Mouse (Mus musculus) T-helper 2 cell (primary cell): ENCODE results near the gene Adig.

Source experiments
- in situ Hi-C: fragments of 300-600 bp; cut with MboI, MseI; formaldehyde crosslinking; loops from one replicate; pipeline ENCODE4 v1.15.1; 2025; ENCODE audit warnings: high pct_unique_total_duplicates

The Adig gene

DNA sequence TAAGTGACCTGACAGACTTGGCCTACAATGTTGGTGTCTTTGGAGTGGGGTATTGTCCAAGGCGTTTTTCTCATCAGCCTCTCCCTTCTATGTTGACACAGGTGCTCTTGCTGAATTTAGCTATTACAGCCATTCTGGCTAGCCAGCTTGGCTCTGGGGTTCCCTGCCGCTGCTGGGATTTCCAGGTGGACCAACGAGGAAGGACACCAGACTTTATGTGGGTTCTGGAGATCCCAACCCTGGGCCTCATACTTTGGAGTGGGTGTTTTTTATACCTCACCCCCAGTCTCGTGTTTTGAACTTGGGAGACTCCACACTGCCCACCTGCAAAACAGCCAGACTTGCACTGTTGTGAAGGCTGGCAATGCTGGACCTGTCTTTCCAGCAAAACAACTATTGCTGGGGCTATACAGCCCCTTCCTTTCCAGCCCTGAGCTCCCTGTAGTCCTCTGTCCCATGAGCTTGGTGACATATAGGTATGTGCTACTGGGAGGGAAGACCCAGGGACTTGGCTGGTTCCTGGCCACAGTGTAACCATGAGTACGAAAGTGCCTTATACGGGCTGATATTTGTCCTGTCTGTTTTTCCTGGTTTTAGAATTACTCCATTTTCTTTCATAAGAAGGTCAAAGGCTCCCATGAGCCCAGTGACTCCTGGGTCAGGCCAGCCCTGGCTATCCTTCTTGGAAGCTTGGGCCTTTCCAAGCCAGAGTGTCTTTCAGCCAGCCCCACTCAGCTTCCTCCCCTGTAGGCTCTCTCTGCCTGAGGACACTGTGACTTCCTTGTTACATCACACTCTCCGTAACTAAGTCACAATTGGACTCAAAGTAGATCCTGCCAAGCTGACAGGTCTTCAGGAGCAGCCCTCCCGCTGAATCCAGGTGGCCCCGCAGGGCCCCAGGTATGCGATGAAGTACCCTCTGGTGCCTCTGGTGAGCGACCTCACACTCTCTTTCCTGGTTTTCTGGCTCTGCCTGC is at the start of gene Adig:
TSS of gene Adig (plus strand) at position 777 of the 977 bp plus-strand sequence.
- in situ Hi-C loops, result no loop called here

DNA sequence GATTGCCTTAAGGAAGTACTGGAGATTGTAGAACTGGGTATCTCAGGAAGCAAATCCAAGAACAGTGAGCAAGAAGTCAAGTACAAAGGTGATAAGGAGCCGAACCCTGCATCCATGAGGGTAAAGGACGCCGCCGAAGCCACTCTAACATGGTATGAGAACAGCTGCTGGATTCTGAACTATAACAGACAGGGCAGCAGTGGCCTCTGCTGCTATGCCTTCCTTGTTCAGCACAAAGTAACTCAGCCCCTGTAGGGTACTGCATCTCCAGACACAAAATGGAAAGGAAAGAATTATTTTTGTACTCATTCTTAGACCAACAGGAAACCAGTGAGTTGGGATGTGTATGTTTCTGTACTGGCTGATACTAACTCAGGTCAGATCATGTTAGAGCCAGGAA is 46.0 kb upstream of the Adig start:
- in situ Hi-C loops, result no loop called here

DNA sequence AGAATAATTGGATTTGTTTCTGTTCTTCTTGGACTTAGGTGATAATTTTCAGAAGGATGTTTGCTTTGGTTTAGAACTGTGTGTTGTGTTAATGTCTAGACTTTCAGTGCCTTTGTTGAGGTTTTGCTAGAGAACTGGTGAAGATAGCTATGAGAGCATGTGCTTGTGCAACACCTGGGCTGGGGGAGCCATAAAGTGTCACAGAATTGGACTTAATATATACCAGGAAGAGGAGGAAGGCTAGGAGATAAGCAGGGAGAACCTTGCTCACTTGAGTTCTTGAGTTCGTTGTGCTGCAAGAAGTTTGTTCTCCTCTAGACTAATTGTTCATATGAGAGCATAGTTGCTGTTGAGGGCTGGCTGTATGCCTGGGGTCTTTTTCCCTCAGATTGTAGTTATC is 44.8 kb upstream of the Adig start:
- in situ Hi-C loops, result no loop called here

DNA sequence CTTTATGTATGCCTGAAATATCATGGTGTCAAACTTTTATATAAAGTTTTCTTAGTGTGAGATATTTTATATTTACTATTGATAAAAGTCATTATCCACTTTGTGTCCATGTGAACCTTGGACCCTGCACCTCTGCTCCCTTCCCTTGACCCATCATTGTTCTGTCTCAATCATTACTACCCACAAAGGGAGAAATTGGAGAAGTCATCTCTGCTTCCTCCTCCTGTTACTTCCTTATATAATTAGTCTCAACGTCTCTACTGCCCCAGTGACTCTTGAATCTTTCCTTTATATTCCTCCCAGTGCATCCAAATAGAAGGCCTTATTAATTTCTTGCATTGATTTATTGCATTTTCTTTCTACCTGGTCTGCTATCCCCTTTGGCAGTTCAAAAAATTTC is 40.0 kb upstream of the Adig start:
- in situ Hi-C loops, result no loop called here

DNA sequence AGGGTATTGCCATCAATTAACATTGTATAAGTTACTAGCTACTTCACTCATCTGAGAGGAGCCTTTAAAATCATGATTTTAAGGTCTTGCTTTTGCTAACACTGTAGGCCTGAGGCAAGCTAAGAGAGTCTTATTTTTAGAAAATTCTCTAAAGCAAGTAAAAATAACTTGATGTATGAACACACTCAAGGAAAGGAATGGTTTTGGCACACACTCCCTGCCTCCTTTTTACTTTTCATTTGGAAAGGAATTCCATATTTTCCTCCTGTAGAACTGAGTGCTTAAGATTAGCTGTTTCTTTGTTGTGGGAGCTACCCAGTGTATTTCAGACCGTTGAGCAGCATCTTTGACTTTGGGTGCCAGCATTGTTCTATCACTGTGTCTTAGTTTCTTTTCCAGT is 28.3 kb upstream of the Adig start:
- in situ Hi-C loops, result no loop called here

DNA sequence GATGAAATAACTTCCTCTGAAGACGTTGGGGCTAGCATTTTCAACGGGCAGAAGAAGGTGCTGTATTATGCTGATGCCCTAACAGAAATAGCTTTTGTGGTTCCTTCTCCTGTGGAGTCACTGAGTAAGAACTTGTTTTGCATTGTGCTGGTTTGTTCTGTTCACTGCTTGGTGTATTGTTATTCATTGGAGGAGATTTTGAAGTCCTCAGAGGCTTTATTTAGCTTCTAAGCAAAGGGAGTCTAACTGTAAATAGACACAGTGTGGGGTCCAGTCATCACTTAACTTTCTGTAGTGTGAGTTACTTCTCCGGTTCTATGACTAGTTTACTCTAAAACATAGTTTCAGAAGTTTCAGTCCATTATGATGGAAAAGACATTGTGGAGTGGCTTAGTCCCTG is 24.8 kb upstream of the Adig start:
- in situ Hi-C loops, result no loop called here

DNA sequence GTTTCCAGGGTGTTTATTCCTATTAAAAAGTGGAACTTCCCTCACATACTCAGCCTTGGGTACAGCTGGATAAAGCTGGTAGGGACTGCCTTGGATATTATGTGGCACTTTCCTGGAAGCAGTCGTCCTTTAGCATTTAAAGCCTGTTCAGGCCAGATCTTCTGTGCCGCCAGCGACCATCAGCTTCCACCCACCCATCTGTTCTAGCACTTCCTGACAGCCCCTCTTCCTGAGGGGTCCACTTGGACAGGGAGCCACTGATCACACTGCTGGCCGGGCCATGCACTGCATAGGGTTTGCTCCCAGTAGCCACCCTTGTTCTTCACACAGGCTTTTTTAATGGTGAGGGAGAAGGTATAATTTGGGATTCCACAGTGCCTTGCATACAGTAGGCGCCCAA is 4.0 kb upstream of the Adig start:
- in situ Hi-C loops, result no loop called here

DNA sequence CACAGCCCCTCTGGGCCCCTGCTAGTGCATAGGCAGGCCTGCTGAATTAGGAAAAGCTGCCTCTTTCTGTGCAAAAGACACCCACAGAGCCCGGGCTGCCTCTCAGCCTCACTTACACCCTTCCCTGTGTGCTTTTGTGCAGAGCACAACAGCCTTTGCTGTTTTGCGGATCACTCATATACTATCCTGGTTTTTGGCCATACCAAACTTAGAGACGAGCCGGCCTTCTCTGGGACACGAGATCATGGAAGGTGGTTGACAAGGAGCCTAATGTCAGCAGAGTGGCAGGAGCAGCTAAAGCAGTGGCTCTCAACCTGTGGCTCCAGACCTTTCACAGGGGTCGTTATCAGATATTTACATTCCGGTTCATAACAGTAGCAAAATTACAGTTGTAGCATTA is 814 bp downstream of the Adig start:
- in situ Hi-C loops, result no loop called here

DNA sequence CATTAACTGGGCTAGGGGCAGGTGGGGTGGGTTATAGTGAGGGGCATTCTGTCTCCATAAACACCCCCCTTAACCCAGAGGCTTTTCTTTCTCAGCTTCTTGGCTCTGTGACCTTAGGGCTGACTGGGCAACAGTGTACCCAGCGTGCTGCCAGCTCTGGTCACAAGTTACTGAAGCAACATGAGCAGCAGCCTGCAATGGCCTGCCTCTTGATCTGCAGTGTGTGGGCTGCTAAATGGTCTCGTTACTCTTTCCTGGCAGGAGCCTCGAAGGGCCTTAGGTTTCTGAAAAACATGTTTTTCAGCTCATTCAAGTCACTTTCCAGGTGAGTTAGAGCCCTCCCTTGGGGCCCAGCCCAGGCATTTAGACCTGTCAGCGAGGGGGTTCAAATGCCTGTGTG is 1.3 kb downstream of the Adig start:
- in situ Hi-C loops, result no loop called here

DNA sequence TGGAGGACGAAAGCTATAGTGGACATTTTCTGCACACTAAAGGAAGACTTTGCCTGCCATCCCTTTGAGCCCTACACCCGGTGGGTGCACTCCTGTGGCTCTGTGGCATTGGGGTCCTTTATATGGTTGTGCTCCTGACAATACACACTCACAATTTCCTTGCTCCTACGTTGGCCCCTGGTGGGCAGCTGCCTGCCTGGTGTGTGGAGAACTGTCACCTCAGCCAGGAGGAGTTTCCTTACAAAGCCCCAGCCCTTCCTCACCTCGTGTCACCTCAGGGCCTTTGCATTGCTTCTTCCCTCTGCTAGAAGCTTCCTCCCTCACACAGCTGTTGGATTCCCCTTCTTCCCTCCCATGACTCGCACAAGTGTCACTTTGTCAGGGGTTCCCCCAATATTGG is 4.1 kb downstream of the Adig start:
- in situ Hi-C loops, result no loop called here

DNA sequence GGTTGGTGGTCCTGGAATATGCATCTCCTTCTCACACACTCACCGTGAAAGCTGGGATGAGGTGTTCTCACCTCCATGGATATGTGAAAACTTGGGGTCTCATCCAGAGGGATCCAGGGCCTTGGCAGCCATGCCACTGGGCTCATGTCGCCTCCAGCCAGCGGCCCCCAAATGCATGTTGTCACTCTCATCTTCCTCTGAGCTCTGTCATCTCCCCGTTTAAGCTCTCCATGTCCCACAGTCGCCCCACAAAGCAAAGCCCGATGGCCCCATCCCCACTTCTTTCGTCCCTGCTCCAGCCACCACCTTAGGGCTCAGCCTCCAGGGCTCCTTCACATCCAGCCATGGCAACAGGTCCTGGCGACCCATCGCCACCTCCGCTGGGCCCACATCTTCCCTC is 4.6 kb downstream of the Adig start:
- in situ Hi-C loops, result no loop called here

DNA sequence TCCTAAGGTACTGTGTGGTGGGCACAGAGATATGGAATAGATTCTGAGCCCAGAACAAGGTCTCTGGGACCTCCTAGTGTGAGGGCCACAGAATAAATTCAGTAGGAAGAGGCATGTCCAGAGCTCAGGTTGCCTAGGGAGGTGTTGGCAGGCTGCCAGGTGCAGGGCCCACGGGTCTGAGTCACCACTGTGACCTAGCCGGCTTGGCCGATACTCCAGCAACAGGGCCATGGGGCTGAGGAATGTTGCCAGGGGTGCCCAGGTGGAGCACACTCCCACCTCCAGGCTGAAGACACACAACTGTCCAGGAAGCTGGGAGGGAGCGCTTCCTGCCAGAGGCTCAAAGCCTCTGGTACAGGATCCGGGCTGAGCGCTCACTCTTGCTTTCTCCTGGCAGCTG is 8.3 kb downstream of the Adig start:
- in situ Hi-C loops, result no loop called here

DNA sequence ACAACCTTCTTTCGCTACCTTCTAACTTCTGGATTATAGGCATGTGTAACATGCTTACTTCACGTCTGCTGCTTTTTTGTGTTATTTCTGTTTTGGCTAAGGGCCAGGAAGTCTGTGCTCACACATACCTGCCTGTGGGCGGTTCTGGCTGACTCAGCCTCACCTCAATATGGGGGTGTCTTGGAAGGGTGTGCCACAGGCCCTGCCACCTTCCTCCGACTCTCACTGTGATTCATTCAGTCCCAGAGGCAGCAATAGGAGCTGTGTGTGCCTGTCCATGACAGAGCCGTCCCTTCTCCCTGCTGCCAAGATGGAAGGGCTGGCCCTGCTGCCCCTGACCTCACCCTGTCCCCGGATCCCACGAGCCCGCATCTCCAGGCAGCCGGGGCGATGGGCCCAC is 10.1 kb downstream of the Adig start, which contains the start of gene Arhgap40:
TSS of gene Arhgap40 (plus strand) at position 269 of the 400 bp plus-strand sequence.
- in situ Hi-C loops, result no loop called here

DNA sequence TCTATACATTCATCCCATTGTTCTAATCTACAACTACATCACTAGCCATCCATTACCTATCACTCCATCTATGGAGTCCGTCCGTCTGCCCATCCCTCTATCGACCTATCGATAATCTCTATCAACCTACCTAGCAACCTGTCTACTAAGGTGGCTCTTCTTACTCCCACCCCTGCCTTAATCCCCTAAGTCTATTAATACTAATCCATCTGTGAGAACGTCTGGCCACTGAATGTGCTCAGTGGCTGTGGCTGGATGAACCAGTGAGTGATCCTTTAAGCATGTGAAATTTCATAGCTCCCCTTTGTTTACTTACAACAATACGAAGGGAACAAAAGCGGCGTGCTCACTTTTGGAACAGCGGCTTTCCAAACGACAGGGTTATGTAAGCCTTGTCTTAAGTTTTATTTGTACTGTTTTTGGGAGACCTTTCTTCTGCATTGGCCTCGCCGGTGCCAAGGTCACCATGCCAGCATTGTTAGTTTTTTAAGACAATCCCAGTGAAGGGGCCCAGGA is 11.5 kb downstream of the Adig start:
- in situ Hi-C loops, result no loop called here

DNA sequence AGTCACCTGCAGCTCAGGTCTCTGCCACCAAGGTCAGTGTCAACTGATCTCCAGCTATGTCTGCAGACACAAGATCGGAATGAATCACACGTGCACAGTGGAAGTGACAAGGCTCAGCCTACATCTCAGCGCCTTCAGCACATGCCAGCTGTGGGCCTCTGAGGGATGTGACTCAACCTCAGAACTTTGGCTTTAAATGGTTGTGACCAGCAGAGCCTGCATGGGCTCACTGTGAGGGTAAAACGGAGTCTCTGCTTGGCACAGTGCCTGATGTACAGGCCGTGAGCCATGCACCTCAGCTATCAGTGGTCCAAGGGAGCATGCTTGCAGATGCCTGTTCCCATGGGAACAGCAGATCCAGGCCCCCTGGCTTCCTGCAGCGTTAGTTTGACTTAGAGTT is 16.2 kb downstream of the Adig start:
- in situ Hi-C loops, result no loop called here

DNA sequence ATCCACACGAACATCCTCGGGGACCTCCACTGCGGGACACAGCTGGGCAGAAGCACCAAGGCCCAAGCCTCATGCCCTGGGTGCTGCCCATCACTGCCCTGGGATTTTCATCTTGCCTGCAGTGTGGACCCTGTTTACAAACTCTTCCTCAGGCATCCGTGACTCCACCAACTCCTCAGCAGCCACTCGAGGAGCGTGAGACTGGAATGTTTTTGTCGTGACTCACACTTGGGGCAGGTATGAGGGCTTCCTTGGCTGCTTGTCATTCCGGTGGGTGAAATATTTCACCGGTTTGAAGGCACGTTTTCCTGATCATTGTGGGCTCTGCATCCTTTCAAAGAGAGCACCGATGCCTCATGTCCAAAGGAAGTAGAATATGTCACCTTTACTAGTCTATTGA is 16.7 kb downstream of the Adig start:
- in situ Hi-C loops, result no loop called here

DNA sequence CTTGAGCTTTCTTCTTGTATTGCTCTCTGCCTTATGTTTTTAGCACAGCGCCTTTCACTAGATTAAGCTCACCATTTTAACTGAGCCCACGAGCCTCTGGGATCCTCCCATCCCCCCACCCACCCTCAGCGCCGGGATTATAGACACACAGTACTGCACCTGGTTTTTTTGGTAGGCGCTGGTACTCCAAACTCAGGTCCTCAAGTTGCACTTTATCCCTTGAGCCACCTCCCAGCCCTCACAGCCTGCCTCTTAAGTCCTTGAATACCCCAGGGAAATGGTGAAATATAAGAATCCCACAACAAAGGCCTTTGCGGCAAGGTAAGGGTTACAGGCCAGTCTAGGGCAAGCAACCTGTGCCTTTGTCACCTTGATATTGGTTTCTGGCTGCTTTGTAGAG is 17.4 kb downstream of the Adig start:
- in situ Hi-C loops, result no loop called here

DNA sequence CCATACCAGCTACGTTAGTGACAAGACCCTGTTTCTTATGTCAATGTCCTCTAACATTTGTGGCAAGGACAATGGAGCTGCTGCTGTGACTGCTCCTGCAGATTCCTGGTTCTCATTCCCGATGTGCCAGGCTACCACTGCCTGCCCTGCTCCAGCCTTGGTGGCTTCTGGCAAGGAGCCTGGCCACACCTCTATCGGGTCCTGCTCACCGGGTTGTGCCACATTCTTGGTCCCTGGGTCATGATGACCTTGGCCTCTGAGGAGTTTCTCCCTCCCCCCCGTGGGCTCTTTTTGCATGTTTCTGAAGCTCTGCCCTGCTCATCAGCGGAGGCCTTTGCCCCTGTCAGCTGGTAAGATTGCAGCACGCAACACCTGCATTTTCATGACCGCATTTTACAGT is 20.6 kb downstream of the Adig start:
- in situ Hi-C loops, result no loop called here

DNA sequence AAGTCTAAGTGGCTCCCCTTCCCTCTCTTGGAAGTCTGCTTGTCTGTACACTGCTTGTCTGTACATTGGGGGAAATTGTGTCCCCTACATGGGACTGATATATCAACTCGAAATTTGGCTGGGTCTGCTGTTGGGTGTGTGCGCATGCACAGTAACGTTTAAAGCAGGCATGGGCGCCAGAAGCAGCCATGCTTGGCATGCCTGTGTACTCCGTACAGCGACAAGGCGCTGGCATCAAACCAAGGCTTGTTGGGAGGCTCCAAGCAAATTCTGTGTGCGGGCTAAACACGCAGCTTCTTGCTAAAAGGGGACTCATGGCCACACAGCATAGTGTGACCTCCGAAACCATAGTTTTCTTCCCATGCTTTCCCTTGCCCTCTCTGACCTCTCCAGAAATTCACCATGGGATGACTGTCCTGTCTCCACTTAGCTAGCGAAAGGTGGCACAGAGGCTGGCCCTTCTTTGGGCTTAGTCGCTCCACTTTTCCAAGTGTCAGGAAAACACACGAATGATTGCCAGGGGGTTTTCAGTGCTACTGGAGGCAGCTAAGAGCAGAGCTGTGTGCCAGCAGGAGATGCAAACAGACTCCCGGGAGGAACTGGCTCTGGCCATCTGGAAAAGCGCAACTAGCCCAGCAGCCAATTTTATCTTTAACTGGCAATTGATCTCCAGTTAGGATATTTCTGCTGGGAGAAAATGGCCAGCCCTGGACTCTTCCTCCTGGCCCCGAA is 21.9 kb downstream of the Adig start:
- in situ Hi-C loops, result no loop called here

DNA sequence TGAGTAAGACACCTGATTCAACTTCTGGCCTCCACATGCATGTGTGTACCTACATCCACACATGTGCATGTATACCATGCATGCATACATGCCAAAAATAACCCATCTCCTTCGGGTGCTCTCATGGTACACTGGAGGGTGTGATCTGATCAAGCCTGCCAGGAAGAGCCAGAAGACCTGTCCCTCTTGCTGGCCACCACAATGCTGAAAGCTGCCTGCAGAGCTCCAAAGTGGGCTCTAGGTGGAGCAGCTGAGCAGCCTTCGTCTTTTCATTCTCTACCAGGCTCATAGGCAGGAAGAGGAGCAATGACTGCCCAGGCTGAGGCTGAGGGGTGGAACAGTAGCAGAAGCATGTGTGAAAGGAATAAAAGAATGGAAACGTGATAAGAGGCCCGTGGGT is 31.7 kb downstream of the Adig start:
- in situ Hi-C loops, result loop anchor here (25.0 kb wide), 1 partner anchor 328 kb away; no protein-coding TSS in a partner anchor

DNA sequence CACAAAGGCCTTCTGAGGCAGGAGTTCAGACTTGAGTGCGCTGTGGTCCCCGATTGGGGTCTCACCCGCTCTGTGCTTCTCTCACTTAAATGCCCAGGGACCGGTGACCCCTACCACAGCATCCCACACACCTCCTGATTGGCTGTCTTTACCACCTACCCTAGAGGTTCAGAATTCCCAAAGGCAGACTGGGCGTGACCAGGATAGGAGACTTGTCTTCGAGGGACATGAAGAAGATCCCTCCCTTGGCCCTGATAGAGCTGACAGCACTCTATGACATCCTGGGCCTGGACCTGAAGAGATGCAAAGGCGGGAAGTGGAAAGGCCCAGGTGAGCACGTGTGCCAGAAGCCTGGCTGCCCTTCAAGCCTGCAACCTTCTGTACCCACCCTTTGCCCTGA is 32.1 kb downstream of the Adig start:
- in situ Hi-C loops, result loop anchor here (25.0 kb wide), 1 partner anchor 328 kb away; no protein-coding TSS in a partner anchor
